Mouse (Mus musculus): ENCODE measurements around the gene Hrnr. TPM values are rescaled to one million over a fixed set of nuclear protein-coding genes. Genes with fewer than 3 reads are reported as not detected.

Gene Hrnr
- polyA plus RNA-seq (2014; fragmentation: Nextera tagmentation; extraction: Ambion mirVana): not detected in 2 replicates

DNA sequence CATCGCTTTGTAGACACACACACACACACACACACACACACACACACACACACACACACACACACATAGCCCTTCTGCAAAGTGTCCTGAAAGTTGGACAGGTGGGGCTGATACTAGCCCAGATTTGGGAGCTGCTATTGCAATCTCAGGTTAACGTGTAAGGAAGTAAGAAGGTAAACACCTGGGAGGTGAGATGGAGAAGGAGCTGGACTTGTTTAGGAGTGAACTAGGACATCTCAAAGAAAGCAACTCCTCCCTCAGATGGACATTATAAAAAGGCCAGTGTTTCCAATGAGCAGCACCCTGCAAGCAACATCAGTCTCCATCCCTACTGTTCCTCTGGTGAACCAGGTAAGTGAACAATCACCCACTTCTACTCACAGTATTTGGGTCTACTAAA lies at the start of gene Hrnr:
Gene Hrnr (plus strand): TSS at position 301 of the 400 bp plus-strand sequence.
- Histone ChIP-seq H3K4me1 (ENCODE audit: control insufficient read depth, insufficient read depth, low read length) (no peaks in the 10 kb centered on the region), H3K36me3 (ENCODE audit: control insufficient read depth, insufficient read depth, low read length) (no peaks in the 10 kb centered on the region), H3K4me2 (ENCODE audit: low read depth, severe bottlenecking) (no peak within 1 kb of the TSS), H3K9ac (ENCODE audit: low read length) (no peak within 1 kb of the TSS), H3K27ac (replicated peaks; ENCODE audit: low read depth, low read length) (no peak within 1 kb of the TSS), H3K4me3 (ENCODE audit: low read depth, low read length) (no peak within 1 kb of the TSS), H3K27me3 (ENCODE audit: control insufficient read depth, insufficient read depth, low read length) (no peaks in the 10 kb centered on the region), H3K9me3 (ENCODE audit: control insufficient read depth, low read length) (peaks cover 2% of the 10 kb centered on the region; the same call in 1 of the 2 replicates)
- DNase-seq (ENCODE audit: low spot score): no peak
- no peak for ATAC-seq (ENCODE audit: insufficient number of reproducible peaks, low FRiP score, low TSS enrichment, low read depth)
- WGBS: 82% methylated on average over 2 of the region's 2 CpGs

DNA sequence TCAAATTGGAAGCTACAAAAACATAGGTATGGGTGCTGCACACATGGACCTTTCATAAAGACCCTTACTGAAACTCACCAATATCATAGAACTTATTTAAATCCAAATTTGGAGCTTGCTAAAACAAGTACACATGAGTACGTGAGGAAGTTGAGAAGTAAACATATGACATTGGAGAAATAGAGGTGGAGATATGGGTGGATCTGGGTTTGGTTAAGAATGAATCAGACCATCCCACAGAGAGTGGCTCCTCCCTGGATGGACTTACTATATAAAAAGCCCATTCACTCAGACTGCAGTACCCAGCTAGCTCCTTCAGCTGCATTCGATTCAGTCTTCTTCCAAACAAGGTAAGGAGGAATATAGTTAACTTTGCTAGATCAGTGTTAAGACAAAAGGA lies 46.3 kb upstream of the Hrnr start, which contains the start of gene Flg:
Gene Flg (plus strand): TSS at position 301 of the 400 bp plus-strand sequence.
- ATAC-seq (ENCODE audit: insufficient number of reproducible peaks, low FRiP score, low TSS enrichment, low read depth): no peak
- H3K27me3 ChIP-seq (ENCODE audit: control insufficient read depth, insufficient read depth, low read length): no peaks in the 10 kb centered on the region

GRCm38 (mm10) chr3:93297542-93297941 lies 22.0 kb upstream of the Hrnr start:
- Histone ChIP-seq H3K27ac (replicated peaks; ENCODE audit: low read depth, low read length) (no peak overlapping the region), H3K36me3 (ENCODE audit: control insufficient read depth, insufficient read depth, low read length) (no peaks in the 10 kb centered on the region), H3K9me3 (ENCODE audit: control insufficient read depth, low read length) (no peaks in the 10 kb centered on the region), H3K4me1 (ENCODE audit: control insufficient read depth, insufficient read depth, low read length) (no peaks in the 10 kb centered on the region), H3K4me3 (ENCODE audit: low read depth, low read length) (no peak overlapping the region), H3K4me2 (ENCODE audit: low read depth, severe bottlenecking) (no peak overlapping the region), H3K27me3 (ENCODE audit: control insufficient read depth, insufficient read depth, low read length) (no peaks in the 10 kb centered on the region), H3K9ac (ENCODE audit: low read length) (no peak overlapping the region)
- DNase-seq (ENCODE audit: low spot score) (no peak), ATAC-seq (ENCODE audit: insufficient number of reproducible peaks, low FRiP score, low TSS enrichment, low read depth) (no peak)
- WGBS: 86% methylated on average over 2 of the region's 2 CpGs

More for the DNA sequence above, 46.3 kb upstream of the Hrnr start, which contains the start of gene Flg:
- WGBS: 92% methylated on average over 2 of the region's 2 CpGs
- Histone ChIP-seq H3K36me3 (ENCODE audit: control insufficient read depth, insufficient read depth, low read length) (no peaks in the 10 kb centered on the region), H3K27ac (replicated peaks; ENCODE audit: low read depth, low read length) (no peak within 1 kb of the TSS), H3K4me3 (ENCODE audit: low read depth, low read length) (no peak within 1 kb of the TSS), H3K9me3 (ENCODE audit: control insufficient read depth, low read length) (no peaks in the 10 kb centered on the region), H3K9ac (ENCODE audit: low read length) (no peak within 1 kb of the TSS), H3K4me2 (ENCODE audit: low read depth, severe bottlenecking) (no peak within 1 kb of the TSS), H3K4me1 (ENCODE audit: control insufficient read depth, insufficient read depth, low read length) (no peaks in the 10 kb centered on the region)
- no peak for DNase-seq (ENCODE audit: low spot score)

DNA sequence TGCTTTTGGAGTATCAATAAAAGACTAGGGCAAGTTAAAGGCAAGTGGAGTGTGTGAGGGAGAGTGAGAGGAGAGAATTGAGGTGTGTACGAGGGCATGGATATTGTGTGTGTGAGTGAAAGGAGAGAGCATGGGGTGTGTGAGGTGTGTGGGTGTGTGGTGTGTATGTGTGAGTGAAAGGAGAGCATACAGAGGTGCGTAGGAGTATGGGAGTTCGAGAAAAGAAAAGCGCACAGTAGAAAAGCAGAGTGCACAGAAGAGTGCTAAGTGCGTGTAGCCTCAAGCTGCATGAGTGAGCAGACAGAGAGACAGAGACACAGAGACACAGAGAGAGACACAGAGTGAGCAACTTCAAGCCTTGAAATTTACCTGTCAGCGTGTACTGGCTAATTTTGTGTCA lies 19.7 kb upstream of the Hrnr start:
- no peaks in the 10 kb centered on the region for H3K9me3 ChIP-seq (ENCODE audit: control insufficient read depth, low read length)
- WGBS: 81% methylated on average over 6 of the region's 6 CpGs
- ATAC-seq (ENCODE audit: insufficient number of reproducible peaks, low FRiP score, low TSS enrichment, low read depth) (no peak), DNase-seq (ENCODE audit: low spot score) (no peak)
- H3K4me2 ChIP-seq (ENCODE audit: low read depth, severe bottlenecking): no peak overlapping the region
- H3K4me3 ChIP-seq (ENCODE audit: low read depth, low read length): no peak overlapping the region
- no peak overlapping the region for H3K27ac ChIP-seq (replicated peaks; ENCODE audit: low read depth, low read length)
- H3K4me1 ChIP-seq (ENCODE audit: control insufficient read depth, insufficient read depth, low read length): no peaks in the 10 kb centered on the region
- no peaks in the 10 kb centered on the region for H3K27me3 ChIP-seq (ENCODE audit: control insufficient read depth, insufficient read depth, low read length)
- no peak overlapping the region for H3K9ac ChIP-seq (ENCODE audit: low read length)
- H3K36me3 ChIP-seq (ENCODE audit: control insufficient read depth, insufficient read depth, low read length): no peaks in the 10 kb centered on the region

- DNase-seq (ENCODE audit: low spot score) (no peak), ATAC-seq (ENCODE audit: insufficient number of reproducible peaks, low FRiP score, low TSS enrichment, low read depth) (no peak)
- Histone ChIP-seq H3K4me2 (ENCODE audit: low read depth, severe bottlenecking) (no peak overlapping the region), H3K9ac (ENCODE audit: low read length) (no peak overlapping the region), H3K9me3 (ENCODE audit: control insufficient read depth, low read length) (no peaks in the 10 kb centered on the region), H3K36me3 (ENCODE audit: control insufficient read depth, insufficient read depth, low read length) (no peaks in the 10 kb centered on the region), H3K4me3 (ENCODE audit: low read depth, low read length) (no peak overlapping the region), H3K27ac (replicated peaks; ENCODE audit: low read depth, low read length) (no peak overlapping the region), H3K4me1 (ENCODE audit: control insufficient read depth, insufficient read depth, low read length) (no peaks in the 10 kb centered on the region), H3K27me3 (ENCODE audit: control insufficient read depth, insufficient read depth, low read length) (no peaks in the 10 kb centered on the region)
- 87% methylated on average over 3 of the region's 3 CpGs for WGBS
These were observed 17.7 kb upstream of the Hrnr start for GRCm38 (mm10) chr3:93301896-93302295.

DNA sequence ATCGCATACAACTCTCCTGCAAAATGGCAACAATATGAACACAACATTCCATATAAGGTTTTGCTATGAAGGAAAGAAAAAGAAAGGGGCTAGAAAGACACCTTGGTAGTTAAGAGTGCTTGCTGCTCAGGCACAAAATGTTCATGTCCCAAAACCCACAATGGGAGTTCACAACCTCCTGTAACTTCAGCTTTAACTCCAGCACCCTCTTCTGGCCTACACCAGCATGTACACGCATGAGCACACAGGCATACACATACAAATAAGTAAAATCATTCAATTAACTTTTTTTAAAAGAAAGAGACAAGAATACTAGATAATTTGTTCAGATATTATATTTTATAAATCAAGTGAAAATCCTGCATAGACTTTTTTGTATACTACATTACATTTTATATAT lies 13.4 kb upstream of the Hrnr start:
- Histone ChIP-seq H3K4me1 (ENCODE audit: control insufficient read depth, insufficient read depth, low read length) (no peaks in the 10 kb centered on the region), H3K9me3 (ENCODE audit: control insufficient read depth, low read length) (no peaks in the 10 kb centered on the region), H3K36me3 (ENCODE audit: control insufficient read depth, insufficient read depth, low read length) (no peaks in the 10 kb centered on the region), H3K27ac (replicated peaks; ENCODE audit: low read depth, low read length) (no peak overlapping the region), H3K4me2 (ENCODE audit: low read depth, severe bottlenecking) (no peak overlapping the region), H3K9ac (ENCODE audit: low read length) (no peak overlapping the region), H3K27me3 (ENCODE audit: control insufficient read depth, insufficient read depth, low read length) (no peaks in the 10 kb centered on the region), H3K4me3 (ENCODE audit: low read depth, low read length) (no peak overlapping the region)
- DNase-seq (ENCODE audit: low spot score) (no peak), ATAC-seq (ENCODE audit: insufficient number of reproducible peaks, low FRiP score, low TSS enrichment, low read depth) (no peak)
- WGBS: 84% methylated on average over 2 of the region's 2 CpGs

GRCm38 (mm10) chr3:93311371-93311770 lies 8.2 kb upstream of the Hrnr start:
- 53% methylated on average over 3 of the region's 3 CpGs for WGBS
- Histone ChIP-seq H3K27me3 (ENCODE audit: control insufficient read depth, insufficient read depth, low read length) (no peaks in the 10 kb centered on the region), H3K4me2 (ENCODE audit: low read depth, severe bottlenecking) (no peak overlapping the region), H3K9ac (ENCODE audit: low read length) (no peak overlapping the region), H3K27ac (replicated peaks; ENCODE audit: low read depth, low read length) (no peak overlapping the region), H3K36me3 (ENCODE audit: control insufficient read depth, insufficient read depth, low read length) (no peaks in the 10 kb centered on the region), H3K4me3 (ENCODE audit: low read depth, low read length) (no peak overlapping the region), H3K9me3 (ENCODE audit: control insufficient read depth, low read length) (no peaks in the 10 kb centered on the region), H3K4me1 (ENCODE audit: control insufficient read depth, insufficient read depth, low read length) (no peaks in the 10 kb centered on the region)
- no peak for ATAC-seq (ENCODE audit: insufficient number of reproducible peaks, low FRiP score, low TSS enrichment, low read depth)
- DNase-seq (ENCODE audit: low spot score): no peak

DNA sequence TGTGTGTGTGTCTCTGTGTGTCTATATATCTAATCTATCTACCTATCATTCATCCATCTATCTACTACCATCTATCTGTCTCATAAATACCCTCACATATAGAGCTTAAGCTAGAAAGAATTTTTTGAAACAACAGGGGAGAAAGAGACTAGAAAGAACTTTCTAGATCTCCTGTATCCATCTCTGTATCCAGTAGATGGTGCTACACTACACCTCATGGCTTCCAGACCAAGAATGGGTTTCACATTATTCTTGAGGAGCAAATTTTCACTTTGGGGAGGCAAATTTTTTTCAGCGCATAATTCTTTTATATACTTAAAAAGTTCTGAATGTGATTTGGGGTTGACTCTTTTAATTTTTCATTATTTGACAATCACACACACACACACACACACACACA lies 5.2 kb upstream of the Hrnr start:
- no peaks in the 10 kb centered on the region for H3K36me3 ChIP-seq (ENCODE audit: control insufficient read depth, insufficient read depth, low read length)

GRCm38 (mm10) chr3:93337749-93338148 lies 18.2 kb downstream of the Hrnr start:
- ATAC-seq (ENCODE audit: insufficient number of reproducible peaks, low FRiP score, low TSS enrichment, low read depth) (no peak), DNase-seq (ENCODE audit: low spot score) (no peak)
- Histone ChIP-seq H3K36me3 (ENCODE audit: control insufficient read depth, insufficient read depth, low read length) (no peaks in the 10 kb centered on the region), H3K27ac (replicated peaks; ENCODE audit: low read depth, low read length) (no peak overlapping the region), H3K9ac (ENCODE audit: low read length) (no peak overlapping the region), H3K9me3 (ENCODE audit: control insufficient read depth, low read length) (no peaks in the 10 kb centered on the region), H3K4me1 (ENCODE audit: control insufficient read depth, insufficient read depth, low read length) (no peaks in the 10 kb centered on the region), H3K4me2 (ENCODE audit: low read depth, severe bottlenecking) (no peak overlapping the region), H3K4me3 (ENCODE audit: low read depth, low read length) (no peak overlapping the region), H3K27me3 (ENCODE audit: control insufficient read depth, insufficient read depth, low read length) (no peaks in the 10 kb centered on the region)

More for the DNA sequence above, 5.2 kb upstream of the Hrnr start:
- 91% methylated on average over 1 of the region's 1 CpGs for WGBS
- Histone ChIP-seq H3K27ac (replicated peaks; ENCODE audit: low read depth, low read length) (no peak overlapping the region), H3K9ac (ENCODE audit: low read length) (no peak overlapping the region), H3K4me3 (ENCODE audit: low read depth, low read length) (no peak overlapping the region), H3K4me2 (ENCODE audit: low read depth, severe bottlenecking) (no peak overlapping the region), H3K27me3 (ENCODE audit: control insufficient read depth, insufficient read depth, low read length) (no peaks in the 10 kb centered on the region), H3K9me3 (ENCODE audit: control insufficient read depth, low read length) (no peaks in the 10 kb centered on the region), H3K4me1 (ENCODE audit: control insufficient read depth, insufficient read depth, low read length) (no peaks in the 10 kb centered on the region)
- ATAC-seq (ENCODE audit: insufficient number of reproducible peaks, low FRiP score, low TSS enrichment, low read depth) (no peak), DNase-seq (ENCODE audit: low spot score) (no peak)

Data from limb, embryonic 11.5 days (tissue).